Mouse (Mus musculus): ENCODE data around the gene Gpld1. TPM values are rescaled to one million over a fixed set of nuclear protein-coding genes. Genes with fewer than 3 reads are reported as not detected.
"Not testable (repeated sequence)": the region's sequence is repeated elsewhere in the genome, so short reads cannot be mapped to it uniquely, and the experiment has no call there.

Gpld1 gene
- total RNA-seq, 2 experiments from 2014 or later = 0.93 to 1.4 TPM

- intact Hi-C loops (cut with DNase I) = no loop called here
- DNase-seq = peak in 1 of 2 experiments; percentile 10
These were observed 2.6 kb downstream of the Gpld1 start for GRCm38 (mm10) chr13:24945567-24945966.

DNA sequence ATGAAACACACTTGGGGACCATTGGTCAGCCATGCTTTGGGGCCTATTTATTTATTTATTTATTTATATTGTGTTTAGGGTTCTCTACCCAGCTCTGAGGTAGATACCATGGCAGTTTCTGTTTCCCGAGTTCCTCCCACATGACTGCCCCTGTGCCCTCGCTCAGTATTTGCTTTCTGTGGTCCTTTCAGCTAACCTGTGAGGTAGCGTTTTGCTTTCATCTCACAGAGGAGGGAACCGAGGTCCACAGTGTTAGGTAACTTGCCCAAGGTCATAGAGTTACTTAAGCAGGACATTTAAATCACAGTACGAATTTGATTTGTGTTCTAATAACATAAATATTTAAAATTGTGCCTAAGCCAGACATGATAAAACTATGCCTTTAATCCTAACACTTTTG lies 4.2 kb downstream of the Gpld1 start:
- no peak for DNase-seq
- intact Hi-C loops (cut with DNase I) = no loop called here

- intact Hi-C loops (cut with DNase I) = no loop called here
- no peak for DNase-seq
These were observed 5.9 kb downstream of the Gpld1 start for GRCm38 (mm10) chr13:24948870-24949269.

DNA sequence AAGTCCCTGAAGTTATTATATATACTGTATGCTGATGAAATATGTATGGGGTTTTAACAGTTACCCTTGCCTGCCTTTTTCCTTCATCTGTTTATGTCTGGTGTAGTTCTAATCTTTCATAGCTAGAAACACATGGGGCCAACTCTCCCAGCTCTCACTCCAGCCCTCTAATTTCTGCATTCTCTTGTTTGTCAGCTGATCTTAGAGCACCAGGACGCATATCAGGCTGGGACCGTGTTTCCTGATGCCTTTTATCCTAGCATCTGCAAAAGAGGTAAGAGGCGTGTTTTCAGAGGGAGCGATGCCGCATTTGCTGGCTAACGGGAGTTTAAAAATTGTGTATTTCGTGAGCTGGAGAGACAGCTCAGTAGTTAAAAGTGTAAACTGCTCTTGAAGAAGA lies 9.7 kb downstream of the Gpld1 start:
- DNase-seq = no peak
- intact Hi-C loops (cut with DNase I) = no loop called here

DNA sequence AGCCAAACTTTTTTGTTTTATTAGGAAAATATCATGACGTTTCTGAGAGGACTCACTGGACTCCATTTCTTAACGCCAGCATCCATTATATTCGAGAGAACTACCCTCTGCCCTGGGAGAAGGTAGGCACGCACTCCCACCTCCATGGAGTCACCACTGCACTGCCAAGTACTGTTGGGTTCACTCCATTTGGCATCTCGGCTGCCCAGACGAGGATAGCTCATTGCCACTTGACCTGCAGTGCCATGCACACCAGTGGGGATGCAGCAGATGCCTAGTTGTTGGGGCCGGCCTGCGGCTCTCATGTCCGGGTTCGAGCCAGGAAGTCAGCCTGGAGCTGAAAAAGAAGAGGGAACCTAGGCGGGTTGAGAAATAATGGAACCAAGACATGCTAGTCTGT lies 12.1 kb downstream of the Gpld1 start:
- no peak for DNase-seq
- intact Hi-C loops (cut with DNase I) = no loop called here

DNA sequence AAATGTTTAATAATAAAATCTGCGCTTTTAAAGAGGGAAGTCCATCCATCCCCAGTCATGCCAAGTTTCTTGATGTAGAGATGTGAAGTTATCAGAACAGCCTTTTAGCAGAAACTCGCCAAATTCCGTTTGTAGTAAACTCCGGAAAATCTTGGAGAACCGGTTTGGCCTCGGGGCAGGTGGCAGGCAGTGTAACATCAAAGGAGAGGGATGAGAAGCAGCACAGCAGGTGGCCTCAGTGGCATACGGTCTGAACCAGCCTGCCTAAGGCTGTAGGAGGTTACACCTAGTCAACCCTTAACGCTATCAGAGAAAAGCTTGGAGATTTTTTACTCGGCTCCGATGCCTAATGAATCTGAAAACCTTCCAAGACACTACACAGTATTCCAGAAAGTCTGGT lies 12.5 kb downstream of the Gpld1 start:
- no peak for DNase-seq
- intact Hi-C loops (cut with DNase I) = no loop called here

DNA sequence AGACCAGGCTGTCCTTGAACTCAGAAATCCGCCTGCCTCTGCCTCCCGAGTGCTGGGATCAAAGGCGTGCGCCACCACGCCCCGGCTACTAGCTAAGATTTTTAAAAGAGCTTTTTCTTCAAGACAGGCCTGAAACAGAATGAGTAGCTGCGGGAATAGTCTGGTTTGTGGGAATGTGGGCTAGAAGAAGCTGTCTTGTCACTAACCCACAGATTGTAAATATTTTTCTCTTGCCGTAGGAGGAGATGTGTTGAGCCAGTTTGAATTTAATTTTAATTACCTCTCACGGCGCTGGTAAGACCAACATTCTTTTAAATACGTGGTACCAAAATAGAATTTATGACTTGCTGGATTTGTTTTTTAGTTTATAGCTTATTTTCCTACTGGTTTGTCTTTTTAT lies 15.7 kb downstream of the Gpld1 start:
- DNase-seq = no peak
- intact Hi-C loops (cut with DNase I) = no loop called here

- no peak for DNase-seq
- intact Hi-C loops (cut with DNase I) = no loop called here
These were observed 17.1 kb downstream of the Gpld1 start for GRCm38 (mm10) chr13:24960084-24960483.

GRCm38 (mm10) chr13:24962119-24962518 lies 19.2 kb downstream of the Gpld1 start:
- intact Hi-C loops (cut with DNase I) = no loop called here
- no peak for DNase-seq

DNA sequence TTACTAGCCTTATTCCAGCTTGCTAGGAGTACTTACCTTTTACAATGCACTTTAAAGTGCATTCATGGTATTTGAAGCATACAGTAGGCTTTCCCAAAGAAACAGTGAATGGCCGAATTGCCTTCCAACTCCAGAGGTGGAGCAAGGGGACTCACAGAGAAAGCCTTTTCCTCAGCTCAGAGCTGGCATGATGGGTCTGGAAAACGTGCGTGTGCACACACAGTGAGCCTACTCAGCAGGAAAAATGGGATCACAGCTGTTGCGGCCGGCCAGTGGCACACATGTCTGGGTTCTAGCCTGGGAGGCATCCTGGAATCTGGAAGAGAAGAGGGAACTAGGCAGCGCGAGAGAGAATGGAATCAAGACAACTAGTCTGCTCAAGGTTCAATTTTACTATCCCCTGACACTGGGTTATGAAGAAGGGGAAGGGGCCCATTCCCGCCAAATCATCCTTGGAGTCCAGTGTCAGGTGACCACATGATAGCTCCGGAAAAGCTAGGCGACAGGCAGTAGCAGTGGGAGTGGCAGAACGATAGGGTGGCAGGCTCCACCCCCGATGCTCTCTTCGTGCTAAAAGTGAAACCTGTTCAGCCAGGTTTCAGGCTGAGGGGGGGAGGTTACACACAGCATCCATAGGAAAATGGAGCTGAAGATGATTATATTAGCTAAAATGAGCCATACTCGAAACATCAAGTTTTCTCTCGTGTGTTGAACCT lies 22.3 kb downstream of the Gpld1 start:
- intact Hi-C loops (cut with DNase I) = no loop called here
- DNase-seq = no peak

GRCm38 (mm10) chr13:24965846-24966201 lies 22.9 kb downstream of the Gpld1 start:
- DNase-seq = no peak
- intact Hi-C loops (cut with DNase I) = no loop called here

DNA sequence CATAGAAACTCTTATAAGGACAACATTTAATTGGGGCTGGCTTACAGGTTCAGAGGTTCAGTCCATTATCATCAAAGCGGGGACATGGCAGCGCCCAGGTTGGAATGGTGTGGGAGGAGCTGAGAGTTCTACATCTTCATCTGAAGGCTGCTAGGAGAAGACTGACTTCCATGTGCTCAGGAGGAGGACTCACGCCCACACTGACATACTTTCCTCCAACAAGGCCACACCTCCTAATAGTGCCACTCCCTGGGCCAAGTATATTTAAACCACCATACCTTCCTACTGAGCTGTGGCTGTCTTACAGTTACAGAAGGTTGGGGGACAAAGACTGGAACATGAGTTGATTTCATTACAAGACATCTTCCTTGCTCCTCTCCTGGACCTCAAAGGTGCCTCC lies 28.8 kb downstream of the Gpld1 start:
- DNase-seq; intact Hi-C loops (cut with DNase I): not testable (repeated sequence)

- intact Hi-C loops (cut with DNase I) = no loop called here
- DNase-seq = no peak
These were observed 33.4 kb downstream of the Gpld1 start for GRCm38 (mm10) chr13:24976384-24976783.

- intact Hi-C loops (cut with DNase I) = no loop called here
- no peak for DNase-seq
These were observed 34.9 kb downstream of the Gpld1 start for GRCm38 (mm10) chr13:24977820-24978342.

DNA sequence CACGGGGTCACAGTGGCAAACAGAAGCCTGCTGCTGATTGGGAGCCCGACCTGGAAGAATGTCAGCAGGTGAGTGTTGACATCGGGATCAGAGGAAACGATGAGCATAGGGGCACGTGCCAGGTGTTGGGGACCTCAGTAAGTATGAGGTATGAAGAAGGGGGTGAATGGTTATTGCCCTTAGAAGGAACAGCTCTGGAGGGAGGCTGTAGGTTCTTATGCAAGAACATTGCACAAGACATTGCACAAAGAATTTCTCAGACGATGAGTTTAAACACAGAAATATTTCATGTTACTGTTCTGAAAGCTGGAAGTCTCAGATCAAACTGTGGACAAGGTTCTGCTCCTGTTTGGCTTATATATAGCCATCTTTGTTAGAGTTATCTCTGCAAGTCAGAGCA lies 38.1 kb downstream of the Gpld1 start:
- DNase-seq = no peak
- intact Hi-C loops (cut with DNase I) = no loop called here

DNA sequence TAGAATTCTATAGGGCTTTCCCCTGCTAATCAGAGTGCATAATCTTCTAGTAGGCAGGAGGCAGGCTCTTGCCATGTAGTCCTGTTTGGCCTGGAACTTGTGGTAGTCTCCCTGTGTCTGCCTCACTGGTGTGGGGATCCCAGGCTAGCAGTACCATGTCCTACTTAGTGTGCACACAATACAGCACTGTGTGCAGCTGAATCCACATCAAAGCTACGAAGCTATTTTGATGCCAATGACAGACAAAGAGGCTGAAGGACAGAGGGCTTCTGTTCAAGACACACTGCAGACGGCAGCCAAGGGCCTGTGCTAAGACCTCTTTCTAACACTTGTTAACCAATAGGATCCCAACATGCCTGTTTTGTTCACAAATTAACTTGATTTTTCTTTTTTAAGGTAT lies 42.5 kb downstream of the Gpld1 start:
- intact Hi-C loops (cut with DNase I) = no loop called here
- no peak for DNase-seq

DNA sequence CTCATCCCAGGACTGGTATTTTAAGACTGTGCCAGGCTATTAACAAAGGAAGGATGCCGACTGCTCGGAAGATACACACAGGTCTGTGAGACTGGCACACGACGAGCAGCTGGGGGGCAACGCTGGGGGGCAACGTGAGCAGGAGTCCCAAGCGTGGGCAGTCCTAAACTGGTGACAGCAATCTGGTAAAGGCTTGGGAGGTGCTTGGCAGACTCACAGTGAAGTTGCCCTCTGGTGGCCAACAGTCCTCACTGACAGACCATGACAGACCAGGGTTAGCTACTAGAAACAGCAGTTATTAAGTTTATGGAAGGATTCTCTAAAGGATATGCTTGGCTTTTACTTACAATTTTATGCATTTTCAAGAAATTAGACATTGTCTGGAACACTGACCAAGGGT lies 45.4 kb downstream of the Gpld1 start:
- peak; percentile 65 to 79 for DNase-seq
- intact Hi-C loops (cut with DNase I) = loop anchor here (1.0 kb wide), 1 partner anchor 50 kb away; no protein-coding TSS in a partner anchor

DNA sequence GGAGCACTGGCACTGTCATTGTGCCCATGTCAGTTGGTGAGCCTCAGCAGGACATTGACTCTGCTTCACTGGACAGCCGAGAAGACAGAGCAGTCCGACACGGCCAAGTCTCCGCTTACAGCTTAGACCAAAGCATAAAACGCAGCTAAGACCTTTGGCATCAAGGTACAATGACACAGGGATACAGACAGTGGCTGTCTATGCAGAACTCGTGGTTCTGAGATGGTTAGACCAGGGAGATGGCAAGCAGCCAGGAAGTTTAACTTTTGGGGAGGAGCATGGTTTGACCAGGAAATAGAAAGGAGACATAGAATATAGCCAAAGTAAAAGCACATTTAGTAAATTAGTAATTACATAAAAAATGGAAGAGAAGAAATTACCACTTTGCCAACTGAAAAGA lies 46.1 kb downstream of the Gpld1 start:
- intact Hi-C loops (cut with DNase I) = no loop called here
- DNase-seq = peak; percentile 10 to 14

DNA sequence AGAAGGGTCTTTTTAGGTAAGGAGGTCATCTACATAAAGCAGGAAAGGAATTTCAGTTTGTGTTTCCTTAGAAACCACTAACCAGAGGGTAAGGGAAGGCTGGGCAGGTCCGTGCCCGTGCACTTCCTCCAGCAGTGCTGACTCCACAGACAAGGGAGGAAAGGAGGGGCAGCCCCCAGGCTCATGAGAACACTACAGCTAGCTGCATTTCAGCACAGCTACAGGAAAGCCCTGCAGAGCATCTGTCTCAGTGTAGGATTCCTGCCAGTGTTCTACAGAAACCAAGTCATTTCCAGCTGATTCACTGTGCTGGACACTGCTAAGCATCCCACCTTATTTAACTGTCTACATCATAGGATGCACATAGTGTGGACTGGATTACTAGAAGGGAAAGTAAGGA lies 50.2 kb downstream of the Gpld1 start:
- intact Hi-C loops (cut with DNase I) = no loop called here
- DNase-seq = no peak

GRCm38 (mm10) chr13:24999538-24999937 lies 56.6 kb downstream of the Gpld1 start:
- intact Hi-C loops (cut with DNase I) = no loop called here
- DNase-seq = no peak

DNA sequence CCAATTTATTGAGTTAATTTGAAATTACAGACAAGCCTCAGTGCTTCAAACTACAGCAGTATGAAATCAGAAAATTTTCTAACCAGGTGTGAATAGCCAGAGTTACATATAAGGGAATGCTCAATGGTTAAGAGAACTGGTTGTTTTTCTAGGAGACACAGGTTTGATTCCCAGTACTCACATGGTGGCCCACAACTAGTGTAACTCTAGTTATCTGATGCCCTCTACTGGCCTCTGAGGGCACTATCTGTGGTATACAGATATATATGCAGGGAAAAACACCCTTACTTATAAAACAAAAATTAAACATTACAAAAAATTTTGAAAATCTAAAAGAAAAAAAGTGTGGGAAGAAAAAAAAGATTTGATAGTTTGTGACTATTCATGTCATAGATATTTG lies 60.0 kb downstream of the Gpld1 start:
- DNase-seq = no peak

DNA sequence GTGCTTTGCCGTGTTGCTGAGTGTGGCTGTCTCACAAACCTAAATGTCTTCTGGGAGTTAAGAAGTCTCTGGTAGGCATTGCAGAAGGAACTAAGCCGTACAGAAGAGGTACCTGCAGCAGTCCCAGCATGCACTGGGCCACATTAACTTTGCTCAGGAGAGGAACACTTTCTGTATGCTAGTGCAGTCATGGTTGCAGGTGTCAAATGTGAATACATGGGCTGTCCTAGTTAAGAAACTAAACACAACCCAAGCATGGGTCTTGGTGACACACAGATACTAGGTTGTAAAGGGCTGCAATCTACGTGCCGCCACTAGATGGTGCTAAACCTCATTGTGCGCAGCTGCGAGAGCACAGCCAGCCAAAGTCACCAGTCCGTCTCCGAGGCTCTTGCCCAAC lies 64.2 kb downstream of the Gpld1 start:
- peak; percentile 47 to 62 for DNase-seq
- intact Hi-C loops (cut with DNase I) = no loop called here

More for the DNA sequence above, 60.0 kb downstream of the Gpld1 start:
- intact Hi-C loops (cut with DNase I) = no loop called here

GRCm38 (mm10) chr13:25018316-25018715 lies 75.4 kb downstream of the Gpld1 start:
- intact Hi-C loops (cut with DNase I) = no loop called here
- no peak for DNase-seq
